Mouse (Mus musculus): Measurements from ENCODE around the gene Rap1a.

GRCm38 (mm10) chr3:105693327-105694080 lies 107.6 kb downstream of the Rap1a start:
- no peak for TF ChIP-seq TCF3 (IDR thresholded peaks at IDR 0.05; ENCODE audit: insufficient read length, low read depth)
- TF ChIP-seq USF1 (IDR thresholded peaks at IDR 0.05; ENCODE audit: low read depth): no peak
- no peak for TF ChIP-seq POLR2A (IDR thresholded peaks at IDR 0.05; ENCODE audit: insufficient read length, low read depth)
- TF ChIP-seq E2F4 (IDR thresholded peaks at IDR 0.05; ENCODE audit: insufficient read depth): no peak
- no peak for TF ChIP-seq MYOG (IDR thresholded peaks at IDR 0.05; ENCODE audit: control insufficient read depth in 1 of 3, insufficient read depth in 1 of 3, insufficient read length in 2 of 3, low read depth in 2 of 3)
- TF ChIP-seq CEBPB (IDR thresholded peaks at IDR 0.05; ENCODE audit: insufficient read depth, poor library complexity, severe bottlenecking): no peak
- TF ChIP-seq MYOD1 (IDR thresholded peaks at IDR 0.05; ENCODE audit: control insufficient read depth in 1 of 3, insufficient read length in 2 of 3, low read depth in 2 of 3): no peak
- no peak for TF ChIP-seq MAX (IDR thresholded peaks at IDR 0.05; ENCODE audit: low read depth)
- no peak for TF ChIP-seq TCF12 (IDR thresholded peaks at IDR 0.05; ENCODE audit: insufficient read depth, poor library complexity, severe bottlenecking)
- no peak for TF ChIP-seq POLR2AphosphoS2 (IDR thresholded peaks at IDR 0.05; ENCODE audit: insufficient read length, low read depth)
- no peak for TF ChIP-seq SRF (IDR thresholded peaks at IDR 0.05; ENCODE audit: control insufficient read depth, insufficient read length, low read depth)
